Mouse (Mus musculus): ENCODE measurements around the gene Gtpbp1. TPM values are rescaled to one million over a fixed set of nuclear protein-coding genes. Genes with fewer than 3 reads are reported as not detected.

The Gtpbp1 gene
- 33.1 and 35.1 TPM in 2 replicates for polyA plus RNA-seq (2014; fragmentation: Nextera tagmentation; extraction: Ambion mirVana)

DNA sequence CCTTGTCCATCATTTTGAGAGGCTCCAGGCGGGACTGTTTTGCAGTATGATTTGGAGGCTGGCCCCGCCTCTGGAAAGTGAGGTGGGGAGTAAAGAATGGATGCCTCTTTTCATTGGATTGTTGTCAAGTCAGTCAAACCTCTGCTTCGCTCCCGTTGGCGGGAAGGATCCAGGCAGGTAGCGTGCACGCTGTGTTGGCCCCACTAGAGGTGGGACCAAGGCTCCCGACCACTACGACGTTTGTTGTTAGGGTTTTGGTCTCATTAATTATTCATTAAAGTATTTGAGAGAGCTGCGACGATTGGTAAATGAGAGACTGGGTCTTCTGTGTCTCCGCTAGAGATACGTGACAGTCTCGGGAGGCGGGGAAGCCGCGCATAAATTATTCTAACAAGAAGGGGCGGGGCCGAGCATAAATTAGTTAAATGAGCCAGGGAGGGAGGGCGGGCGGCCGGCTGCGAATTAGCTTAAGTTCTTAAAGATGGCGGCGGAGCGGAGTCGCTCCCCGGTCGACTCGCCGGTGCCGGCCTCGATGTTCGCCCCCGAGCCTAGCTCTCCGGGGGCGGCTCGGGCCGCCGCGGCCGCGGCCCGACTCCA lies at the start of gene Gtpbp1:
Gene Gtpbp1 (plus strand): TSS at position 420 of the 597 bp plus-strand sequence.
- peak; percentile 96 for ATAC-seq (replicated peaks; ENCODE audit: low FRiP score, low TSS enrichment, low read depth)
- Histone ChIP-seq H3K27ac (ENCODE audit: low read depth) (peak within 1 kb of the TSS; percentile 73), H3K4me2 (ENCODE audit: low read length) (peak within 1 kb of the TSS; percentile 98), H3K4me1 (replicated peaks; ENCODE audit: control insufficient read depth, insufficient read depth, low read length) (peaks cover 28% of the 10 kb centered on the region), H3K27me3 (replicated peaks; ENCODE audit: control insufficient read depth, insufficient read depth, low read length) (no peaks in the 10 kb centered on the region), H3K9ac (ENCODE audit: low read length) (peak within 1 kb of the TSS; percentile 88), H3K36me3 (ENCODE audit: control insufficient read depth, insufficient read depth, low read length) (peaks cover 16% of the 10 kb centered on the region), H3K4me3 (ENCODE audit: low read depth, low read length) (peak within 1 kb of the TSS; percentile 80), H3K9me3 (ENCODE audit: control insufficient read depth, low read length) (no peaks in the 10 kb centered on the region)
- DNase-seq (ENCODE audit: low spot score), result peak; percentile 93
- WGBS, result under 1% methylated on average over 45 of the region's 45 CpGs

DNA sequence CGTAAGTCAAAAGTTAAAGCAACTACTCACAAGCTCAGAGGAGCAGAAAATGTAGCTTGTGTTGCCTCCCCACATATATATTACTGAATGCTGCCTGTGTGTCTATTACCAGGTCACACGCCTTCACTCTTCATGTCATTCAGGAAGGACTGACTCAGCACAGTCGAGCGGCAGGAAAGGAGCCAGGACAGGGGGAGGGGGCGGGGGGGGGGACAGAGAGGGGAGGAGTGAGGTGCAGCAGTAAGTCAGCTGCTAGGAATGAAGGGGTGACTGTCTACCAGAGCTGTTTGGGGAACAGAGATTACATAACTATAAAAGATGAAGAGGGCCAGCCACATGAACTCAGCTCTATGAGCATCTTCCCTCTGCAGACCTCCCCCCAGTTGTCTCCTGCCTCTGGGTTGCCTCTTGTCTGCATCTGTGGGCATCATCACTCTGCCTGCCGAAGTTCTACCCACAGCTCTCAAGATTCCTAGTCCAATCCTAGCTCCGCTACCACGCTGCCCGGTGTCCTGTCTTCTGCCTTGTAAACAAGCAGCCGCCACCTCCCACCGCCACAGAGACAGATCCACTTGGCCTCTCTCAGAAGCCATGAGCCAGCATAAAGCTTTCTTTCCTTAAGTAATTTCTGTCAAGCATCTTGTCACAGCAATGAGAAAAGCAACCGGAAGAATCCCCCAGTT lies 49.4 kb upstream of the Gtpbp1 start:
- H3K4me3 ChIP-seq (ENCODE audit: low read depth, low read length), result no peak overlapping the region
- no peak overlapping the region for H3K9ac ChIP-seq (ENCODE audit: low read length)
- 60% methylated on average over 11 of the region's 12 CpGs for WGBS
- no peaks in the 10 kb centered on the region for H3K9me3 ChIP-seq (ENCODE audit: control insufficient read depth, low read length)
- no peaks in the 10 kb centered on the region for H3K36me3 ChIP-seq (ENCODE audit: control insufficient read depth, insufficient read depth, low read length)
- no peak overlapping the region for H3K4me2 ChIP-seq (ENCODE audit: low read length)
- no peaks in the 10 kb centered on the region for H3K4me1 ChIP-seq (replicated peaks; ENCODE audit: control insufficient read depth, insufficient read depth, low read length)
- ATAC-seq (replicated peaks; ENCODE audit: low FRiP score, low TSS enrichment, low read depth), result no peak
- no peak for DNase-seq (ENCODE audit: low spot score)
- no peaks in the 10 kb centered on the region for H3K27me3 ChIP-seq (replicated peaks; ENCODE audit: control insufficient read depth, insufficient read depth, low read length)
- H3K27ac ChIP-seq (ENCODE audit: low read depth), result no peak overlapping the region

DNA sequence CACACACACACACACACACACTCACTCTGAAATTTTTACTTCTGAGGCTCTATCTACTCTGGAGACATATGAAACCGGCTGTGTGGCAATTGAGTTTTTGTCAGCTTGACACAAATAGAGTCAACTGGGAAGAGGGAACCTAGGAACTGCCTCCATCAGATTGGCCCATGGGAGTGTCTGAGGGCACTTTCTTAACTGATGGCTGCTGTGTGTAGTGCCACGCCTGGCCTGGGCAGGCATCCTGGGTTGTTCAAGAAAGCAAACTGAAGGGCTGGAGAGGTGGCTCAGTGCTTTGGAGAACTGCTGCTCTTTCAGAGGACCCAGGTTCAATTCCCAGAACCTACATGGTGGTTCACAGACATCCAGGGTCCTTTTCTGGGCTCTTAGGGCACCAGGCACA lies 45.2 kb upstream of the Gtpbp1 start:
- Histone ChIP-seq H3K27ac (ENCODE audit: low read depth) (no peak overlapping the region), H3K9me3 (ENCODE audit: control insufficient read depth, low read length) (no peaks in the 10 kb centered on the region), H3K4me1 (replicated peaks; ENCODE audit: control insufficient read depth, insufficient read depth, low read length) (no peaks in the 10 kb centered on the region), H3K27me3 (replicated peaks; ENCODE audit: control insufficient read depth, insufficient read depth, low read length) (no peaks in the 10 kb centered on the region), H3K36me3 (ENCODE audit: control insufficient read depth, insufficient read depth, low read length) (peaks cover 3% of the 10 kb centered on the region; the same call in 1 of the 2 replicates), H3K9ac (ENCODE audit: low read length) (no peak overlapping the region), H3K4me2 (ENCODE audit: low read length) (no peak overlapping the region), H3K4me3 (ENCODE audit: low read depth, low read length) (no peak overlapping the region)
- DNase-seq (ENCODE audit: low spot score) (no peak), ATAC-seq (replicated peaks; ENCODE audit: low FRiP score, low TSS enrichment, low read depth) (no peak)
- 84% methylated on average over 2 of the region's 2 CpGs for WGBS

DNA sequence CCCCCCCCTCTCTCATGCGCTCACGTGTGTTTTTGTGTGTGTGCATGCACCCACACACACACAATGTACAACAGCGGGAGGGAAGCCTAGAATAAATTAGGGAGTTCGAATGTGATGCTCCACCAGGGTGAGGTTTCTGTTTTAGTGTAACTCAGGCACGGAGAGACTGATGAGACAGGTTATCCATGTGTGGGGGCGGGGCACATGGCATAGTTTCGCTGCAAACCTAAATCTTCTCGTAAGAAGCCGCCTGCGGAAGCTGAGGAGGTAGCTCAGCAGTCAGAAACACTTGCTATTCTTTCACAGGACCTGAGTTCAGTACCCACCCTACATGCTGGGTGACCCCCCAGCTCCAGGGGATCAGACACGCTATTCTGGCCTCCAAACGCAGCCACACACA lies 42.5 kb upstream of the Gtpbp1 start:
- Histone ChIP-seq H3K4me3 (ENCODE audit: low read depth, low read length) (no peak overlapping the region), H3K27ac (ENCODE audit: low read depth) (no peak overlapping the region), H3K9me3 (ENCODE audit: control insufficient read depth, low read length) (no peaks in the 10 kb centered on the region), H3K4me1 (replicated peaks; ENCODE audit: control insufficient read depth, insufficient read depth, low read length) (no peaks in the 10 kb centered on the region), H3K27me3 (replicated peaks; ENCODE audit: control insufficient read depth, insufficient read depth, low read length) (no peaks in the 10 kb centered on the region), H3K36me3 (ENCODE audit: control insufficient read depth, insufficient read depth, low read length) (peaks cover 3% of the 10 kb centered on the region; the same call in 1 of the 2 replicates), H3K4me2 (ENCODE audit: low read length) (no peak overlapping the region), H3K9ac (ENCODE audit: low read length) (no peak overlapping the region)
- no peak for ATAC-seq (replicated peaks; ENCODE audit: low FRiP score, low TSS enrichment, low read depth)
- DNase-seq (ENCODE audit: low spot score), result no peak
- 82% methylated on average over 12 of the region's 12 CpGs for WGBS

DNA sequence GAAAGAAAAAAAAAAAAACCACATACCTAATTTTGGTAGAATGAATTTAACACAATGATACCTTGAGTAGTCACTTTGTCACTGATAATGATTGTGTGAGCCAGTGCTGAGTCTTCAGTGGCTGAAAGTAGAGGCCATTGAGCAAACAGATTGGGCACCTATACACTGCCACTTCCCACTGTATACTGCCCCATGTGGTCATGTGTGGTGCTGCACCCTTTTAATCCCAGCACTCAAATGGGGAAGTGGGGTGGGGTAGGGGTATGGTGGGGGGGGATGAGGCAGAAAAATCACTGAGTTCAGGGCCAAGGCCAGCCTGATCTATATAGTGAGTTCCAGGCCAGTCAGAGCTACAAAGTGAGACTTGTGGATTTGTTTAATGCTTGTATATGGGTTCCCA lies 40.1 kb upstream of the Gtpbp1 start:
- ATAC-seq (replicated peaks; ENCODE audit: low FRiP score, low TSS enrichment, low read depth) (no peak), DNase-seq (ENCODE audit: low spot score) (peak; percentile 66)
- no peaks in the 10 kb centered on the region for H3K27me3 ChIP-seq (replicated peaks; ENCODE audit: control insufficient read depth, insufficient read depth, low read length)
- H3K4me1 ChIP-seq (replicated peaks; ENCODE audit: control insufficient read depth, insufficient read depth, low read length), result no peaks in the 10 kb centered on the region
- no peak overlapping the region for H3K4me2 ChIP-seq (ENCODE audit: low read length)
- H3K9ac ChIP-seq (ENCODE audit: low read length), result no peak overlapping the region
- peaks cover 3% of the 10 kb centered on the region; the same call in 1 of the 2 replicates for H3K36me3 ChIP-seq (ENCODE audit: control insufficient read depth, insufficient read depth, low read length)
- no peak overlapping the region for H3K4me3 ChIP-seq (ENCODE audit: low read depth, low read length)
- no peak overlapping the region for H3K27ac ChIP-seq (ENCODE audit: low read depth)
- H3K9me3 ChIP-seq (ENCODE audit: control insufficient read depth, low read length), result no peaks in the 10 kb centered on the region

DNA sequence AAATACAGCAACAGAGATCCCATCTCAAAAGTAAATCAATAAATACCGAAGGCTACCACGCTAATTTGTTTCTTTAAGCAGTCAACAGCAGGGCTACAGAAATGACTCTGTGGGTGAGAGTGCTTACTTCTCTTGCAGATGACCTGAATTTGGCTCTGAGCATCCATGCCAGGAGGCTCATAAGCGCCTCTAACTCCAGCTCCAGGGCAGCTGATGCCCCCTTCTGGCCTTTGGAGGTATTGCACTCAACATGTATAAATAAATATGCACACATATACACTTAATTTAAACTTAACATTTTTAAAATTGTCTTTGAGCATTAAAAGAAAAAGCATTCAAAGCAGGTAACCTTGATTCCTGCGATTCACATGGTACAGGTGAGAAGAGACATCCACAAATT lies 39.2 kb upstream of the Gtpbp1 start:
- H3K4me2 ChIP-seq (ENCODE audit: low read length), result no peak overlapping the region
- no peak for DNase-seq (ENCODE audit: low spot score)
- H3K36me3 ChIP-seq (ENCODE audit: control insufficient read depth, insufficient read depth, low read length), result peaks cover 3% of the 10 kb centered on the region; the same call in 1 of the 2 replicates
- no peaks in the 10 kb centered on the region for H3K9me3 ChIP-seq (ENCODE audit: control insufficient read depth, low read length)
- no peak overlapping the region for H3K4me3 ChIP-seq (ENCODE audit: low read depth, low read length)
- no peak overlapping the region for H3K9ac ChIP-seq (ENCODE audit: low read length)
- no peak for ATAC-seq (replicated peaks; ENCODE audit: low FRiP score, low TSS enrichment, low read depth)
- H3K4me1 ChIP-seq (replicated peaks; ENCODE audit: control insufficient read depth, insufficient read depth, low read length), result no peaks in the 10 kb centered on the region
- H3K27ac ChIP-seq (ENCODE audit: low read depth), result no peak overlapping the region
- H3K27me3 ChIP-seq (replicated peaks; ENCODE audit: control insufficient read depth, insufficient read depth, low read length), result no peaks in the 10 kb centered on the region
- WGBS, result 78% methylated on average over 4 of the region's 4 CpGs

DNA sequence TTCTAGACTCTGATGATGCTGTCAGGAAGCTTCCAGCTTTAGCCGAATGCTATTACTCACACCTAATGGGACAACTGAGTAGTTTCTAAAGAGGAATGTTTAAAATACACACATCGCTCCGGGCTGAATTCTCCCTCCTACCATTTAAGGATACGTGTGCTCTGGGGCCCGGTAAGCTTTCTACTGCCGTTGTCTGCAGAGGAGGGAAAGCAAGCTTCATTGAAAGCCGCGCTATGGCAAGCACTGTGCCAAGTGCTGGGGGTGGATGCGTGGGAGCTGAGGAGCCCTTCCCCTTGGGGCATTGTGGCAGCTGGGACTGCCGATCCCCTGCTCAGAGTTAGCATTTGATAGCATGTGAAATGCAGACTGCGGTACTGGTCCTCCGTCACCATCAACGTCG lies 34.2 kb upstream of the Gtpbp1 start:
- no peaks in the 10 kb centered on the region for H3K27me3 ChIP-seq (replicated peaks; ENCODE audit: control insufficient read depth, insufficient read depth, low read length)
- 81% methylated on average over 14 of the region's 14 CpGs for WGBS
- H3K9ac ChIP-seq (ENCODE audit: low read length), result no peak overlapping the region
- no peak overlapping the region for H3K4me2 ChIP-seq (ENCODE audit: low read length)
- H3K4me1 ChIP-seq (replicated peaks; ENCODE audit: control insufficient read depth, insufficient read depth, low read length), result peaks cover 4% of the 10 kb centered on the region
- no peaks in the 10 kb centered on the region for H3K36me3 ChIP-seq (ENCODE audit: control insufficient read depth, insufficient read depth, low read length)
- DNase-seq (ENCODE audit: low spot score), result no peak
- peak overlapping the region; percentile 35; the same call in 1 of the 2 replicates for H3K27ac ChIP-seq (ENCODE audit: low read depth)
- H3K9me3 ChIP-seq (ENCODE audit: control insufficient read depth, low read length), result no peaks in the 10 kb centered on the region
- ATAC-seq (replicated peaks; ENCODE audit: low FRiP score, low TSS enrichment, low read depth), result no peak
- H3K4me3 ChIP-seq (ENCODE audit: low read depth, low read length), result no peak overlapping the region

DNA sequence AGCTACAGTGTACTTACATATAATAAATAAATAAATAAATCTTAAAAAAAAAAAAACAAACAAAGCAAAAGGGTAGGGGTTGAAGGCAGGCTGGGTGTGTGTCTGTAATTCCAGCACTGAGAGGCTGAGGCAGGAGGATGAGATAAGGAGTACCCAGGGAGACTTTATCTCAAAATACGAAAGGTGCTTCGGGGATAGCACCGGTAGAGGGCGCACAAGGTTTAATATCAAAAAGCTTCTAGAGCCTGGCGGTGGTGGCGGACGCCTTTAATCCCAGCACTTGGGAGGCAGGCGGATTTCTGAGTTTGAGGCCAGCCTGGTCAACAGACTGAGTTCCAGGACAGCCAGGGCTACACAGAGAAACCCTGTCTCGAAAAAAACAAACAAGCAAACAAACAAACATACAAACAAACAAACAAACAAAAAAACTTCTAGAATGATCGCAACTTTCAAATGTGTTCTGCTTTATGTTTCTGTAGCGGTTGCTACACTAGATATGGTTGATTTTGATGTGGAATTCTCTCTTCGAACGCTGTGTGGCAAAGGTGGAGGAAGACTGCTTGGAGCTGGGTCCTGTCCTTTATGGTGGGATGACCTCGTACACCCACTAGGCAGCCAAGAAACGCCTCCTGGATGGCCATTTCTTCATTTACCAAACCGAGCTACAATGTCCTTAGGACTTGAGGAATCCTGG lies 32.7 kb upstream of the Gtpbp1 start:
- WGBS, result 4% methylated on average over 16 of the region's 16 CpGs
- H3K27ac ChIP-seq (ENCODE audit: low read depth), result peak overlapping the region; percentile 91
- H3K27me3 ChIP-seq (replicated peaks; ENCODE audit: control insufficient read depth, insufficient read depth, low read length), result no peaks in the 10 kb centered on the region
- peak overlapping the region; percentile 69 for H3K4me3 ChIP-seq (ENCODE audit: low read depth, low read length)
- H3K36me3 ChIP-seq (ENCODE audit: control insufficient read depth, insufficient read depth, low read length), result no peaks in the 10 kb centered on the region
- peak overlapping the region; percentile 70 for H3K4me2 ChIP-seq (ENCODE audit: low read length)
- H3K9me3 ChIP-seq (ENCODE audit: control insufficient read depth, low read length), result peaks cover 4% of the 10 kb centered on the region; the same call in 1 of the 2 replicates
- DNase-seq (ENCODE audit: low spot score) (peak; percentile 93), ATAC-seq (replicated peaks; ENCODE audit: low FRiP score, low TSS enrichment, low read depth) (no peak; the same call in 1 of the 2 replicates)
- peaks cover 4% of the 10 kb centered on the region for H3K4me1 ChIP-seq (replicated peaks; ENCODE audit: control insufficient read depth, insufficient read depth, low read length)
- peak overlapping the region; percentile 76 for H3K9ac ChIP-seq (ENCODE audit: low read length)

Data from intestine, embryonic 14.5 days (tissue).